Mouse (Mus musculus): Measurements from ENCODE around the gene Foxp1.

The Foxp1 gene

DNA sequence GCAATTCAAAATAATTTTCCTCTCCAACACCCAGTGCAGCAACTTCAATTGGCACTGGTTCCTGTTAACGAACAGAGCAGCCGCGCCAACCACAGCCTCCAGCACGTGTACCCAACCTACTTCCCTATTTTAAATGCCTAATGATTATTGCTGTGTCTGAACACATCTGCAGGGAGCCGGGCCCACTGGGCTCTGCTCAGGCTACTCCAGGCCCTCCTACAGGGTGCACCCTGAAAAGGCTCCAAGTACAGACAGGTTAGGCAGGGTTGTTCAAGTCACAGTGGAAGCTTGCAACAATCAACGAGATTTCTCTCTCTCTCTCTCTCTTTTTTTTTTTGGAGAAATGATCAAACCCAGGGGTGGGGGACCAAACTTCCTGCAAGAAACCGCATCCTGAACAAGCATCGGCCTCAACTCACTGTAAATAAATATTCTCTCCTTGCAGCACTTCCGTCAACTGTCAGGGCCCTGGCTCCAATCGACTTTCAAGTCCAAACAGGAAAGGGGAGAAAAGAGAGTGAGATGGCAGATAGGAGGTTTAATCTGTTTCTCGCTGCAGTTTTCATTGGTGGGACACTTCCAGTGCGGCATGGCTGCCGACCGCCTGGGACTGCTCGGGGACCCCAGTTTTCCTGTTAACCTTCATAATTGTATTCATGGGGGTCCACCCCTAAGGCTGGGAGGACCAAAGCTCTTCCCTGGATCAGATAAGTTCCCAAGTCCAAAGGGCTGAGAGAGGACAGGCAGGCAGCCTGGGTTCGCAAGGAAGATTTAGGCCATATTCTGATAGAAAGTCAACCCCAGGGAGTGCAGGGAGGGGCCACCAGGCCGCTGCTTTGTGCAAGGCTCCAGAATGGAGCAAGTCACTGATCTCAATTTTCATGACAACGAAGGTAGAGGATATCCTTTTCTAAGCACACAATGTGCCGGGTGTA is 133.5 kb downstream of the Foxp1 start:
- peak; percentile 99 for DNase-seq (ENCODE audit: low read depth)

DNA sequence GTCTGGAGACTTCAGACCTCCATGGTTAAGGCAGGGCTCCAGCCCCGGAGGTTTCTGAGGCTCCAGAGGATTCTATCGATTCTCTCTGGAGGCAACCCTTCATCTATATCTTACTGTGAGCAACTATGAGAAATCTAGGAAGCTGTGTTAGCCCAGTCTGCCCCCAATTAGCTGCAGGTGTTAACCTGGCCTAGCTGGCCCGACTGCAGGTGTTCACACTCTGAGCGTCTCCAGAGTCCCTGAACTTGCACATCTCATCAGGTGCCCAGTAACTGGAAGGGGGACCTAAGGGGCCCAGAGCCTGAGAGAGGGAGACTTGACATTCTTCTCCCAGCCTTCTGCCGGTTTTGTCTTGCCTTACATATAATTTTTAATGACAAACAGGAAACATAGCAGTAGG is 134.5 kb downstream of the Foxp1 start:
- DNase-seq (ENCODE audit: low read depth) = no peak

DNA sequence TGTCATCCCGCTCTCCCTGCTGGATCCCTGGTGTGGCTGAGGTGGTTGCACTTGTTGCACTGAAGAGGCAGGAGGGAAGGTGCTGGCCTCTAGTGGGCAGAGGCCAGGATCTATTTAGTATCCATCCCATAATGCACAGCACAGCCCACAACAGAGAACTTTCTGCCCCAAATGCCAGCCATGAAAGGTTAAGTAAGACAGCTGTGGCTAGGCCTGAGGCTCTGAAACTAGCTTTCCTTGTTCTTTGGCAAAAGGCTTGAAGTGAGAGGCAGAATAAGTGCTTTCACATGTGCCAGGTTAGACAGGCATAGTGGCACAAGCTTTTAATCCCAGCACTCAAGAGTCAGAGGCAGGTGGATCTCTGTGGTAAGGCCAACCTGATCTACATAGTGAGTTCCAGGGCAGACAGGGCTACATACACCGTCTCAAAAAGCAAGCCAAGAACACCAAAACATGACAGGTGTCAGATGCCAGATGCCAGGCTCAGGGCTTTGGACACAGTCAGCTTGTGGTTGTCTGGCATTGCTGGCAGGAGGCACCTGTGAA is 137.4 kb downstream of the Foxp1 start:
- peak; percentile 73 for DNase-seq (ENCODE audit: low read depth)

DNA sequence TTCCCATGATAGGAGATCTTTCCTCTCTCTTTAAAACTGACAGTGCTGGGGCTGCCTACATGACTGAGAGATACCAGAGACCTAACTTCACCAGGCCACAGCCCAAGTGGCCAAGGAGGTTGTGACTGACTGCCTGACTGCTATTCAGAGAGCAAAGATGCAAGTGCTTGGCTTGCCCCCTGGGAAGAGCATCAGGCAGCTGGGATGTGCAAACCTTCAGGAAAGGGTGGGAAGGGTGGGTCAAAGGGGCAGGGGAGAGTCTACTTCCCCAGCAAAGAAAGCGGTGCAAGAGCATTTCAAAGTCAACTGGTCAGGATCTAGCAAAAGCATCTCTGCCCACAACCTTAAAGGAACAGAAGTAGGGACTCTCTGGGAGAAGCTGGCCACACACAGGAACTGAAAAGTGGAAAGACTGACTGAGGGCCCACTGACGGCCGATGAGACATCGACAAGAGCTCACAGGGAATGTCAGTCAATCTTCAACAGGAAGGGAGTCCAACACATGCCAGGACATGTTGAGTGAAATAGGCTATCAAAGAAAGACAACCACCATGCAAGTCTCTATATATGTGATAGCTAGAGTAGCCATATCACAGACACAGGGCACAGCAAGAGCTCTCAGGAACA is 138.6 kb downstream of the Foxp1 start:
- peak; percentile 40 for DNase-seq (ENCODE audit: low read depth)

DNA sequence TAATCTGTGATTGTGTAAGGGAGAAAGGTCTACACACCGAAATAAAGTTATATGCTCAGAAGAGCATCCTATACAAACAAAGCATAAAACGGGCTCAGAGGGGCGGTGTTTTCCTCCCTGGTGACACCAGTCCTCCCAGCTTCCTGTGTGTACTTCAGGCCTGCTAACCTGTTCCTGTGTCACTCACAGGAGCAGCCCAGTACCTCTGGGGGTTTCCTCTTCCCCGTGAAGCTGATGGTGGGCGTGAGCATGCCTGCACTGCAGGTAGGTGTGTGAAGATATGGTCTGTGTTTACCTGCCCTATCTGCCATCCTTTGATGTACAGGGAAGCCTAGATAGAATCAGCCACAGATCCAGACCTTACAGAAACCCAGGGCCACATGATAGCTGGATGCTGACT is 142.4 kb downstream of the Foxp1 start:
- no peak for DNase-seq (ENCODE audit: low read depth)

DNA sequence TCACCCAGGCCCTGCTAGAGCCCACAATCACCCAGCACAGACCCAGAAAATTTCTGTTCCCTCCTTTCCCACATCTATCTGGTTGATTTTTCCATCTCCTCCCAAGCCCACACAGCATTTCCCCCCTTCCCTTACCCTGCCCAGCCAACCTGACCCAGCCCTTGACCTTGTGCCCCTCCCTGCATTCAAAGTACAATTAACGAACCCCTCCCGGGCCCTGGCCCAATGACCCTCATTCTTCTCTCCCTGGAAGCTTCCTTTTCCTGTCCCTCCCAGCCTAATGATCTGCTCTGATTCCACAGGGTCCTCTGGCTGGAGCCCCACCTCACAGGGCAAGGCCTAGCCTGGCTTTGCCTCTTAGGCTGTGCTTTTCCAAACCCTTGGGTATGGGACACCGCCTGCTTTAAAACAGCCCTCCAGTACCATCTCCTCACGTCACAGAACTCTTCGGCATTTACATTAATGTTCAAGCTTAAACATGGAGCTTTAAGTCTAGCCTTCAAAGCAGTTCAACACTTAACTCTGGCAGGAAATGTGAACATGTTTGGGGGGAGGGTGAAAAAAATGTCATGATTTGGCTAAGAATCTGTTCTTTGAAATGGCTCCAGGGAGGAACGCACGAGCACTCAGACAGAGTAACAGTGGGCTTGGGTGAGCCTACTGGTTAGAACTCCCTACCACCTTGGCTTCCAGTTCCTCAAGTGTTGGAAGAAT is 143.4 kb downstream of the Foxp1 start:
- DNase-seq (ENCODE audit: low read depth) = no peak

DNA sequence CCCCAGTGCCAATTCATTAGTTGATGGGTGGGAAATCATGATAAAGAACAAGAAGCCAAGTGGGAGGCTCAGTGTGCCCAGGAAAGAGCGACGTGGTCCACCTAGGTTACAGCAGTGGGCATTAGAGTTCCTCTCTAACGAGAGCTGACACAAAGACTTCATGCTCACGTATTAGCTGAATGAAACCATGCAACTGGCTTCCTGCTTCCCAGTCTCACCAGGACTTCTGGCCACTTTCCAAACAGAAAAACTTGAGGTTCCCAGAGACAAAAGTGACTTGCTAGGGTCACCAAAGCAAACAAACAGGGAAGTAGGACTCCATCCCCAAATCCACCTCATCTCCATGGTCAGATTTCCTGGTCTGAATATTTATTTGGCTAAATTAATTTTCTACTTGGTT is 144.8 kb downstream of the Foxp1 start:
- DNase-seq (ENCODE audit: low read depth) = no peak

DNA sequence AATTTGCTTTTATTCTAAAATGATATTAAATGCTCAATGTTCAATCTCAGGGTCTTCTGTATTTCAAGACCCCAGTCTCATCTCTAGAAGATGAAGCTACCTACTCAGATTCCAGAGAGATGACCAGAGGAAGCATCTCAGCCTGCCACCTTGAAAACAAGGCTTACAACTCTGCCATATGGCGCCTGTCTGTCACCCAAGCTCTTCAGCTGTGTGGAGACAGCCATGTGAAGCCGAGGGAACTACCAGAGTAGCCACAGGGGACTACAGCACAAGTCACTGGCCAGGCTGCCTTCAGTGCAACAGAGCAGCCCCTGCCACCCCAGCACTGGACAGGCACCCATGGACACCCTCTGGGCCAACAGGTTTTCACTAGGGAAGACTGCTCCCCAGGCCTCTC is 145.4 kb downstream of the Foxp1 start:
- DNase-seq (ENCODE audit: low read depth) = no peak

DNA sequence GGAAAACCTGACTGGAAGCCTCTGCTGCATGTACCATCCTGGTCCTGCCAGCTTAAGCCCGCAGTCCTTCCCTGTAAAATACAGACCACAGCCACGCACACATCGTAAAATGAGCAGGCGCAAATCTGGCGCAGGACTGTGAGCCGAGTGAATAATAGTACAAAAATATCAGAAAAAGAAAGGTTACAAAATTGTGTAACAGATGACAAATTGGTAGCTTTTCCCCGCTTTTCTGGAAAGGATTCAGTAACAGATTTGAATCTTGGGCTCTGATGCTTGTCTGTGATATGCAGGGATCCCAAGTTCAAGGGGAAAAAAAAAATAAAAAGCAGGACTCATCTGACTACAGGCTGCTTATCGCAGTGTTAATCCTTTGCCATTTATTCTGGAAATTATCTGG is 145.8 kb downstream of the Foxp1 start:
- no peak for DNase-seq (ENCODE audit: low read depth)

DNA sequence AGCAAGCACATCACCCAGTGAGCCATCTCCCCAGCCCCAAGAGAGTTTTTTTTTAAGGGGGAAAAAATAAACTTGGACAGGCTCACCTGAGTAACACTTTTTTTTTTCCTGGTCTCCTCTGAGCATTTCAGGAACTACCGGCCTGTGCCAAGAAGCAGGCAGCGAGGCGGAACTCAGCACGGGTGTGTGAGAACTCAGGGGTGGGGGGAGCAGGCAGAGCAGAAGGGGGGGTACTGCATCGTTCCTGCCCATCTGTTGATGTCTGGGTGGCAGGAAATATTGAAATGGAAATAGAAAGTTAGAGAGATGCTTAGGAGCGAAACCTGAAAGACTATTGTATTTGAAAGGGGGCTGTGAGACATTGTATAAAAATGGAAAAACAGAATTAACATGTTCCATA is 146.7 kb downstream of the Foxp1 start:
- no peak for DNase-seq (ENCODE audit: low read depth)

DNA sequence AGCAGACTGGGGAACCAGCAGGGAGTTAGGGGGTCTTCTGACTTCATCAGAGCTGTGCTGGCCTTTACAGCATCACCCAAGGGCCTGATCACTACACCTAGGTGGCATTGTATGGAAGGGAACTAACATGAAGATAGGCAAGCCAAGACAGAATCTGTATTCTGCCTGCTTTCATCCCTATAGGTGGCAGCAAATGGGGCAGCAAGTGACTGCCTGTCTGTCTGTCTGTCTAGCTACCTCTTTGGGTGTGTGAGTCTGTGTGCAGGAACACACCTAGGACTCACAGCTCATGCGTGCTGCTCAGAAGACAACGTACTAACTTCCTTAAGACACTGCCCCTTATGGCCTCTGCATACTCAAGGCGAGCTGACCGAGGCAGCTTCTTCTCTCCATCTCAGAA is 147.1 kb downstream of the Foxp1 start:
- DNase-seq (ENCODE audit: low read depth) = no peak

DNA sequence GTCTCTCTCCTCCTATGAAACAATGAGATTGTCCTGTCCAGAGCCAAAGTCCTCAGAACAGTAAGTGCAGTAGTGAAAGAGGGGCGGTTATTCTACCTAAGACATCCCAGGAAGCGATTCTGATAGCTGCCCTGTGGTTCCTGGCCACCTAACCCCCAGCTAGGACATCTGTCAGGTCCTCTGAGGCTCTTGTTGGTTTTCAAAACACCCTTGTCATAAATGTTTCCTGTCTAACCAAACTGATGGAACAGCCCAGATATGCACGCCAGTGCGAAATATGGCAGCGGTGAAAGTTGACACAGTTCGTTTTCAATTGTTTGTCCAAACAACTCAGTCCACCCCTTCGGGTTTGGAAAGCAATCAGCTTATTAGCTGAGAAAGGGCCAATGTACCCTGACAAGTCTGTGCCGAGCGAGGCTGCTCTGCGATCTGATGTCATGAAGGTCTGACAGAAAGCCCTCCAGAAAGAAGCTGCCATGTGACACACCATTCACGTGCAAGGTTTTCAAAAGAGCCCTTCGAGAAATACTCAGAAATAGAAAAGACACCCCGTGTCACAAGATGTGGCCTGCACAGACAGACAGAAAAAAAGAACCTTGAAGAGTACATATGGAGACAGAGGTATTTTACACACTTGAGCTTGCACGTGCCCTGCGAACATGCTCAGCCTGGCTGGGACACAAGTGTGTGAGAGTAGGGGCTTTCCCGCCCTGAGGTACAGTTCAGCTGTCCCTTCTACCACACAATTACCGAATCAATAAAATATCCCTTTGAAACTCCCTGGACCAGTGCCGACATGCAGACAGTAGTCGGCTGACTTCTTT is 147.9 kb downstream of the Foxp1 start:
- DNase-seq (ENCODE audit: low read depth) = peak; percentile 33

DNA sequence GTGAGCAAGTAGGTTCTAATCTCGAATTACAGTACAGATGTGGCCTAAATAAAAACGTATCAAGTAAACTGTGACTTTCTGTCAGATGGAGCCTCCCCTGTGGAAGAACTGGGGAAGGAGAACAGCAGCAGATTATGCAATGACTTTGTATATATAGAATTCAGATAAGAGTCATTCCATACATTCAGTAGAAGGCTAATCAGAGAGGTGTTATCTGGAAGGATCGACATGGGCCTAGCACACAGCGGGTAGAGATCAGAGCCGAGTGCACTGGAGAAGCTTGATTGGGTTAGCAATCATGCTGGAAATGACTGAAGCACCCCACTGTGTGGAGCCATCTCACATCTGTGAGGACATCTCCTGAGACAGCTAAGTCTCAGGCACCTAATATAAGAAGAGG is 150.1 kb downstream of the Foxp1 start:
- no peak for DNase-seq (ENCODE audit: low read depth)

DNA sequence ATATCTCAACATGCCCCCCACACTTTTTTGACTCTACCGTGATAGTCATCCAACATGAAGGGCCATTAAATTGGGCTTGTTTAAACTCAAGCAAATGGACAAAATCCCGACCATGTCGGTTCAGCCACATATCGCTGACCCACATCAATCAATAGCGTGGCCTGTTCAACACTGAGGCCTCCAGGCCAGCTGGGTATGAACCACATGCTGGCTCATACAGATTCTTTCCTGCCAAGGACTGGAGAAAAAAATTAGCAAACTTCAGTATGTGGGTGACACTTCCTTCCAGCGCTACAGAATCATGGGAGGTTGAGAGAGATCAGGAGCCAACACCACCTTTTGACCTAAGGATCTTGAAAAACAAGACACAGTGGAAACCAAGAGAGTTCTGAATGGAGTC is 150.5 kb downstream of the Foxp1 start:
- peak; percentile 36 for DNase-seq (ENCODE audit: low read depth)

DNA sequence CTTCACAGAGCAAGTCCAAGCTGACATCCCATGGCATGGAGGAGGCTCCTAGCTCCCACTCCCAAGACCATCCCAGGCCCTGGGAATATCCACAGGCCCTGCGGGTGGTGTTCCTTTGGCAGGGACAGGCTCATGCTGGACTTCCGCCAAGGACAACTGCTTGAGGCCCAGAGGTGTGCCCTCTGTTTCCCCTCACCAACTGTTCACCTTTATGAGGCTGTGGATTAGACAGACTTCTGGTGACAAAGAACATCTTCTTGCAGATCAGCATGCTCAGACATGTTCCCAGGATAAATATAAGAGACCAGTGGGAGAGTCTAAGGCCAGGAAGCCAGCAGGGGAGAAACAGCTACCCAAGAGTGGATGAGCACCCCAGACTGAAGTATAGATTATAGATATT is 152.6 kb downstream of the Foxp1 start:
- DNase-seq (ENCODE audit: low read depth) = no peak

DNA sequence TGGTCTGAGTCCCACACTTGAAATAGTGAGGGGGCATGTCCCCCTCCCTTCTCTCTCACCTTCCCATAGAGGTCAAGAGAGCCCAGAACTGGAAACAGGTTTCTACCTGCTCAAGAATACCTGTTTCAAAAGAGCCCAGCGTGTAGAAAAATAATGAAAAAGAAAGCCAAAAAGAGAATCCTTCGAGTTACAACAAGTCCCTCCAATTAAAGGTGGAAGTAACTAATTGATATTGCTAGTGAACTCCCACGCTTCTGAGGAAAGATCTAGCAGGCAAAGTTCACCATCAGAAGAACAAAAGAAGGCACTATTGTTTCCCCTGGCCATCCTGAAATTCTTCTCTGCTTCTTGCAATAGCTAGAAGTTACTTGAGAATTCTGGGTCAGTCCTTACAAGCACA is 153.4 kb downstream of the Foxp1 start:
- no peak for DNase-seq (ENCODE audit: low read depth)

DNA sequence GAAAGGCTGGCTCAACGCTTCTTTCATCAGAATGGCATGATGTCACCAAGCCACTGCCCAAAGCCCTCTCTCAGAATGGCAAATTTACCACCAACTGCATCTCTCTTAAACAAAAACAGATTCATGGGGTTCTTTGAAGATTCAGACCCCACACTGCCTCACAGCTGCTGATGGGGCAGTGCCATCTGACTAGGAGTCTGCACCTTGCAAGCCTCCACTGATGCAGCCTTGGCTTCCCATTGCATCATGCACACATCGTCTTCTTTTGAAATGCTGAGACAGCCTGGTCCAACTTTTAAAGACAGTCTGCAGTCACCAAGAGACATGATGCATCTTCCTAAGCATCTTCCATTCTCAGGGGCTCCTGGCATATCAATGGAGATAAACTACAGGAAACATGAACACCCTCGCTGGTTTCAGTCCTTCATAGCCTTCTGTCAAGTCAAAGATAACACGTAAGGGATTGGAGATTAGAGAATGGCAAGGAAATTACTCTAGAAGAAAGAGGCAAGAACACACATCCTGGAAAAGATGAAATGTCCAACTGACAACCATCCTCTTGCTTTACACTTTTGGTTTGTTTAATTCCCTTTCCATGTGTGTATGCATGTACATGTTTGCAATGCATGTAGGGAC is 154.3 kb downstream of the Foxp1 start:
- DNase-seq (ENCODE audit: low read depth) = peak; percentile 46

DNA sequence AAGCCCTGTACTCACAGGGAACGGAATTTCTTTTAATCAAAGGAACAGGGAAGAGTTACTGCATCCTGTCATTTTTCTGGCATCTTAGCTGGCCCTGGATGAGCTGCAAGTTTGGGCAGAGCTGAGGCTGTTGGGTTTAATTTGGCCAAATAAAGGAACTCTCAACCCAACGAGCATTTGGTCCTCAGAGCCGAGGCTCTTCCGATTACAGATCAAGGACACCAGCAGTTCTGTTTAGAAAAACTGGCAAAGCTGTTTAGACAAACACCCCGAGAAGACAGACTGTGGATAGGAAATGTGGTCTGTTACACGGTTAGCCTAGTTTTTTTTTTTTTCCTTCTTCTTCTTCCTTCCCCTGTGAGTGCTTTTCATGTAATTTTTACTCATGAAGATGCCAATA is 158.0 kb downstream of the Foxp1 start:
- peak; percentile 31 for DNase-seq (ENCODE audit: low read depth)

DNA sequence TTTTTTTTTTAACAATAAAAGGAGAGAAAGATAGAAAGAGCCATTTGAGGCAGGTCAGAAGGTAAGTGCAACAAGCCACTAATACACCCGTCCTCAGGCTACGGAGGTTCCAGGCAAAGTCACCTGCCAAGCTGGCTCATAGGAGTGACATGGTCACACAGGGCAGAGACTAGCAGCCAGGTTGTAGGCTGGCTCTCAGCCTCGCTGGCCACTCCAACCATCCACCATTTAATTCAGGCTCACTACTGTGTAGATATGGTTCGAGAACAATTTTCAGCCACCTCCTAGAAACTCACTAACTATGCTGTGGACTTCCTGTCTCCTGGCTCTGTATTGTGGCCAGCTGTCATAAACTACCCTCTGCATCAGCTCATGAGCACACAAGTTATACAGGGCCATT is 161.9 kb downstream of the Foxp1 start:
- no peak for DNase-seq (ENCODE audit: low read depth)

DNA sequence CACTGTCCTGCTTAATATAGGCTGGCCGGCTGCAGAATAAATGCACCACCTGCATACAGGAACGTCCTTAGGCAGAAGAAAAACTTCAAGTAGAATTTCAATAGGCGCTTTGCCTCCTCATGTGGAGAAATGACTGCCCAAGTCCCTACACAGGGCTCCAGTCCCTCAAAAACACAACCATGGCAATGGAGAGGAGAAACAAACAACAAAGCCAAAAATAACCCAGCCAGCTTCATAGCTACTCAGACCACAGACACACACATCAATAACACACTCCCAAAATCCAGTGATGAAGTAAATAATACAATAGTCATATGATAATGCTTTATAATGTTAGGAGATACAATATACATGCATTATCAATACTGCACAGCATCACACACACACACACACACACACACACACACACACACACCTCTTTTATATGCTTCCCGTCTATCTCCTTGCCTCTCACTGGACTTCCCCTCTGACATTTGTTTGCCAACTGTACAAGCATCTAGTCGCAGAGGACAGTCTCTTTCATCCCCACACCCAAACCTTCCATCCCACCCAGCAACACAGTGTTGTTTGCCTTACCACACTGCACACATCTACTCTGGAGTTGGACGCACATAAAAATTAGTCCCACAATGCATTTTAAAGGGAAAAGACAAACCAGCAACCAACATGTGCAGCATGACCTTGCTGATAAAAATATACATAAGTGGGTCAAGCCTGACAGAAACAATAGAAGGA is 162.6 kb downstream of the Foxp1 start:
- DNase-seq (ENCODE audit: low read depth) = no peak
